In genomic region chr5:129907775-129908174, GRCm38 (mm10) we compare ENCODE assay signal across 8 mouse cellular contexts. TPM values are rescaled to one million over a fixed set of nuclear protein-coding genes. Genes with fewer than 3 reads are reported as not detected.
DNase-seq lines count a peak whose midpoint lies in the region; ATAC-seq and TF ChIP-seq lines count a peak whose summit lies in the region.

No protein-coding gene starts in this region.

- TF ChIP-seq EP300 in MEL (IDR thresholded peaks at IDR 0.05; ENCODE audit: low read depth in 1 of 2, low read length in 2 of 2), result no peak

- ATAC-seq in heart, embryonic 15.5 days (replicated peaks; ENCODE audit: insufficient number of reproducible peaks, insufficient read depth, low FRiP score, low read depth), result no peak
- ATAC-seq in hindbrain, embryonic 11.5 days (ENCODE audit: low FRiP score), result no peak

- WGBS in heart, embryonic 15.5 days, result 37% methylated on average over 4 of the region's 4 CpGs
- 34% methylated on average over 4 of the region's 4 CpGs for WGBS in hindbrain, embryonic 11.5 days
- WGBS in midbrain, embryonic 10.5 days, result 31% methylated on average over 4 of the region's 4 CpGs

- peak overlapping the region; percentile 80; the same call in 1 of the 2 replicates for H3K9ac ChIP-seq in heart, embryonic 15.5 days
- H3K9ac ChIP-seq in MEL (ENCODE audit: control insufficient read depth, low read depth, low read length, poor library complexity, severe bottlenecking), result peak overlapping the region; percentile 49
- H3K9ac ChIP-seq in hindbrain, embryonic 11.5 days (ENCODE audit: low read depth, low read length), result no peak overlapping the region; the same call in 1 of the 2 replicates

- no peak for TF ChIP-seq POLR2A in MEL (IDR thresholded peaks at IDR 0.05; ENCODE audit: control insufficient read depth in 1 of 2, insufficient read depth in 1 of 2, low read depth in 1 of 2, low read length in 2 of 2, poor library complexity in 1 of 2)

- no peaks in the 10 kb centered on the region for H3K9me3 ChIP-seq in heart, embryonic 15.5 days (replicated peaks)
- no peaks in the 10 kb centered on the region for H3K9me3 ChIP-seq in MEL (replicated peaks; ENCODE audit: insufficient read depth, low read length)
- no peaks in the 10 kb centered on the region for H3K9me3 ChIP-seq in hindbrain, embryonic 11.5 days (ENCODE audit: control insufficient read depth, low read length)
- H3K9me3 ChIP-seq in midbrain, embryonic 10.5 days (replicated peaks), result no peaks in the 10 kb centered on the region

- no peak for TF ChIP-seq CTCF in MEL (IDR thresholded peaks at IDR 0.05 in 2 of 3, conservative IDR thresholded peaks at IDR 0.05 in 1 of 3; ENCODE audit: control insufficient read depth in 1 of 3, insufficient read depth in 1 of 3, low read depth in 2 of 3, low read length in 3 of 3, poor library complexity in 1 of 3, severe bottlenecking in 1 of 3)

- DNase-seq in heart, postnatal 14 days, result no peak
- DNase-seq in MEL (ENCODE audit: low read depth, low spot score), result no peak
- no peak for DNase-seq in hindbrain, embryonic 11.5 days (ENCODE audit: low spot score)
- no peak for DNase-seq in midbrain, embryonic 10.5 days (ENCODE audit: low spot score)
- no peak for DNase-seq in adrenal gland, postnatal 14 days
- DNase-seq in cerebellum, postnatal 4 days (ENCODE audit: low spot score in 2 of 2), result no peak
- no peak for DNase-seq in left cerebral cortex, postnatal 10 days (ENCODE audit: extremely low spot score in 1 of 2, low spot score in 2 of 2)

- intact Hi-C loops in heart, postnatal 14 days (cut with DNase I), result no loop called here
- intact Hi-C loops in left cerebral cortex, postnatal 10 days (cut with DNase I), result no loop called here

- H3K27me3 ChIP-seq in heart, embryonic 15.5 days, result no peaks in the 10 kb centered on the region
- H3K27me3 ChIP-seq in MEL (ENCODE audit: control insufficient read depth in 1 of 2, insufficient read depth in 2 of 2, low read length in 2 of 2), result no peaks in the 10 kb centered on the region
- no peaks in the 10 kb centered on the region for H3K27me3 ChIP-seq in hindbrain, embryonic 11.5 days (ENCODE audit: control insufficient read depth, insufficient read depth, low read length)
- peaks cover 12% of the 10 kb centered on the region for H3K27me3 ChIP-seq in midbrain, embryonic 10.5 days (ENCODE audit: low read depth, poor library complexity, severe bottlenecking)

- H3K36me3 ChIP-seq in heart, embryonic 15.5 days, result no peaks in the 10 kb centered on the region
- peaks cover 0 to 12% of the 10 kb centered on the region in 2 experiments; a peak in 2 of 4 replicates for H3K36me3 ChIP-seq in MEL (ENCODE audit: control insufficient read depth in 1 of 2, insufficient read depth in 2 of 2, low read length in 2 of 2)
- H3K36me3 ChIP-seq in hindbrain, embryonic 11.5 days (ENCODE audit: control insufficient read depth, insufficient read depth, low read length), result no peaks in the 10 kb centered on the region
- H3K36me3 ChIP-seq in midbrain, embryonic 10.5 days, result no peaks in the 10 kb centered on the region

- H3K4me3 ChIP-seq in heart, embryonic 15.5 days, result peak overlapping the region; percentile 72
- H3K4me3 ChIP-seq in MEL (ENCODE audit: control insufficient read depth in 1 of 2, insufficient read depth in 1 of 2, low read depth in 2 of 2, low read length in 2 of 2), result peak overlapping the region; percentile 78 to 89
- peak overlapping the region; percentile 61 for H3K4me3 ChIP-seq in hindbrain, embryonic 11.5 days (ENCODE audit: low read depth, low read length)
- H3K4me3 ChIP-seq in midbrain, embryonic 10.5 days, result peak overlapping the region; percentile 79

- peaks cover 3% of the 10 kb centered on the region; the same call in 1 of the 2 replicates for H3K79me2 ChIP-seq in MEL (ENCODE audit: control insufficient read depth, insufficient read depth, low read length, poor library complexity)

- H3K27ac ChIP-seq in heart, embryonic 15.5 days, result no peak overlapping the region
- no peak overlapping the region for H3K27ac ChIP-seq in MEL (ENCODE audit: control insufficient read depth, low read depth, low read length)
- H3K27ac ChIP-seq in hindbrain, embryonic 11.5 days (ENCODE audit: low read depth, low read length), result peak overlapping the region; percentile 96; the same call in 1 of the 2 replicates
- H3K27ac ChIP-seq in midbrain, embryonic 10.5 days (replicated peaks), result peak overlapping the region; percentile 93

- no peak for TF ChIP-seq RAD21 in MEL (IDR thresholded peaks at IDR 0.05; ENCODE audit: low read depth, low read length)

- H3K4me2 ChIP-seq in heart, embryonic 15.5 days, result peak overlapping the region; percentile 83
- peak overlapping the region; percentile 93 for H3K4me2 ChIP-seq in hindbrain, embryonic 11.5 days (replicated peaks; ENCODE audit: low read depth, low read length)

- H3K4me1 ChIP-seq in heart, embryonic 15.5 days (replicated peaks), result no peaks in the 10 kb centered on the region; the same call in 1 of the 2 replicates
- peaks cover 0 to 9% of the 10 kb centered on the region in 2 experiments; a peak in 3 of 4 replicates for H3K4me1 ChIP-seq in MEL (ENCODE audit: control insufficient read depth in 1 of 2, insufficient read depth in 2 of 2, low read length in 2 of 2)
- H3K4me1 ChIP-seq in hindbrain, embryonic 11.5 days (replicated peaks; ENCODE audit: control insufficient read depth, insufficient read depth, low read length), result no peaks in the 10 kb centered on the region
- peaks cover 17% of the 10 kb centered on the region for H3K4me1 ChIP-seq in midbrain, embryonic 10.5 days

TF ChIP-seq in MEL, 35 proteins besides CTCF, POLR2A, EP300 and RAD21 (continues in another document):
- TF ChIP-seq KAT2A (conservative IDR thresholded peaks at IDR 0.05; ENCODE audit: low read depth, low read length) (no peak), MAFK (IDR thresholded peaks at IDR 0.05; ENCODE audit: borderline replicate concordance, low read depth, low read length) (no peak), ZNF384 (IDR thresholded peaks at IDR 0.05; ENCODE audit: low read depth, low read length) (peak; percentile 76), USF1 (IDR thresholded peaks at IDR 0.05; ENCODE audit: low read depth, low read length) (no peak)

RNA-seq across cellular contexts. Expression of gene Nupr1l, which starts 0.6 kb away (rescaled TPM):
- 2.0 and 2.8 TPM in 2 replicates for polyA plus RNA-seq in heart, embryonic 15.5 days (2015; fragmentation: Nextera tagmentation; extraction: Ambion mirVana)
- total RNA-seq in heart, postnatal 14 days (2021), result under 1 TPM; 0.57 to 0.83 TPM
- total RNA-seq in MEL (2012; rRNA removed), result 0.59 and 1.2 TPM in 2 replicates
- polyA plus RNA-seq in MEL (2012; ENCODE audit: insufficient read depth in 1 of 2, insufficient read length in 2 of 2, low read depth in 1 of 2, low replicate concordance in 2 of 2, missing spikeins in 1 of 2), result under 1 TPM in 1 of 2 experiments, not detected in 1; 0.88 TPM
- 5.1 and 5.7 TPM in 2 replicates for polyA plus RNA-seq in hindbrain, embryonic 11.5 days (2014; fragmentation: Nextera tagmentation; extraction: Ambion mirVana)
- 4.2 and 6.1 TPM in 2 replicates for polyA plus RNA-seq in midbrain, embryonic 10.5 days (2016; fragmentation: Nextera tagmentation; extraction: Ambion mirVana)
- 4.3 and 5.9 TPM in 2 replicates for total RNA-seq in adrenal gland, postnatal 14 days (2021)
- total RNA-seq in left cerebral cortex, postnatal 10 days (2021), result 1 to 10 TPM; 1.6 to 2.3 TPM

RNA-seq across cellular contexts. Expression of gene Phkg1, which starts 9.4 kb away (rescaled TPM):
- polyA plus RNA-seq in heart, embryonic 15.5 days (2015; fragmentation: Nextera tagmentation; extraction: Ambion mirVana), result 2.3 and 2.5 TPM in 2 replicates
- total RNA-seq in heart, postnatal 14 days (2021), result 10 to 100 TPM in 1 of 2 experiments, 1 to 10 TPM in 1; 8.5 to 15.3 TPM
- 0.26 and 0.62 TPM in 2 replicates for total RNA-seq in MEL (2012; rRNA removed)
- under 1 TPM in 1 of 2 experiments, not detected in 1; 0.72 TPM for polyA plus RNA-seq in MEL (2012; ENCODE audit: insufficient read depth in 1 of 2, insufficient read length in 2 of 2, low read depth in 1 of 2, low replicate concordance in 2 of 2, missing spikeins in 1 of 2)
- 0.07 and 0.14 TPM in 2 replicates for polyA plus RNA-seq in hindbrain, embryonic 11.5 days (2014; fragmentation: Nextera tagmentation; extraction: Ambion mirVana)
- 0.25 and 0.41 TPM in 2 replicates for polyA plus RNA-seq in midbrain, embryonic 10.5 days (2016; fragmentation: Nextera tagmentation; extraction: Ambion mirVana)
- total RNA-seq in adrenal gland, postnatal 14 days (2021), result 1.2 and 1.7 TPM in 2 replicates
- total RNA-seq in left cerebral cortex, postnatal 10 days (2021), result 1 to 10 TPM; 7.8 to 8.7 TPM

RNA-seq across cellular contexts. Expression of gene Zbed5, which starts 12.3 kb away (rescaled TPM):
- 2.1 and 2.6 TPM in 2 replicates for polyA plus RNA-seq in heart, embryonic 15.5 days (2015; fragmentation: Nextera tagmentation; extraction: Ambion mirVana)
- under 1 TPM; 0.60 to 0.68 TPM for total RNA-seq in heart, postnatal 14 days (2021)
- 2.5 and 4.2 TPM in 2 replicates for total RNA-seq in MEL (2012; rRNA removed)
- 1 to 10 TPM in 1 of 2 experiments, not detected in 1; 4.0 TPM for polyA plus RNA-seq in MEL (2012; ENCODE audit: insufficient read depth in 1 of 2, insufficient read length in 2 of 2, low read depth in 1 of 2, low replicate concordance in 2 of 2, missing spikeins in 1 of 2)
- polyA plus RNA-seq in hindbrain, embryonic 11.5 days (2014; fragmentation: Nextera tagmentation; extraction: Ambion mirVana), result 8.2 and 9.2 TPM in 2 replicates
- polyA plus RNA-seq in midbrain, embryonic 10.5 days (2016; fragmentation: Nextera tagmentation; extraction: Ambion mirVana), result 5.1 and 5.3 TPM in 2 replicates
- 1.6 and 1.7 TPM in 2 replicates for total RNA-seq in adrenal gland, postnatal 14 days (2021)
- total RNA-seq in left cerebral cortex, postnatal 10 days (2021), result 1 to 10 TPM; 3.8 to 5.8 TPM

RNA-seq across cellular contexts. Expression of gene Chchd2, which starts 20.5 kb away (rescaled TPM):
- 889 and 921 TPM in 2 replicates for polyA plus RNA-seq in heart, embryonic 15.5 days (2015; fragmentation: Nextera tagmentation; extraction: Ambion mirVana)
- 100 to 1,000 TPM; 947 to 975 TPM for total RNA-seq in heart, postnatal 14 days (2021)
- total RNA-seq in MEL (2012; rRNA removed), result 905 and 951 TPM in 2 replicates
- polyA plus RNA-seq in MEL (2012; ENCODE audit: insufficient read depth in 1 of 2, insufficient read length in 2 of 2, low read depth in 1 of 2, low replicate concordance in 2 of 2, missing spikeins in 1 of 2), result 100 to 1,000 TPM in 1 of 2 experiments, not detected in 1; 588 TPM
- polyA plus RNA-seq in hindbrain, embryonic 11.5 days (2014; fragmentation: Nextera tagmentation; extraction: Ambion mirVana), result 935 and 992 TPM in 2 replicates
- 1,024 and 1,060 TPM in 2 replicates for polyA plus RNA-seq in midbrain, embryonic 10.5 days (2016; fragmentation: Nextera tagmentation; extraction: Ambion mirVana)
- total RNA-seq in adrenal gland, postnatal 14 days (2021), result 932 and 939 TPM in 2 replicates
- 100 to 1,000 TPM; 426 to 432 TPM for total RNA-seq in left cerebral cortex, postnatal 10 days (2021)

RNA-seq across cellular contexts. Expression of gene Vkorc1l1, which starts 34.0 kb away (rescaled TPM):
- 13.2 and 14.3 TPM in 2 replicates for polyA plus RNA-seq in heart, embryonic 15.5 days (2015; fragmentation: Nextera tagmentation; extraction: Ambion mirVana)
- 10 to 100 TPM; 14.6 to 15.9 TPM for total RNA-seq in heart, postnatal 14 days (2021)
- 22.9 and 24.2 TPM in 2 replicates for total RNA-seq in MEL (2012; rRNA removed)
- 10 to 100 TPM in 1 of 2 experiments, not detected in 1; 42.4 TPM for polyA plus RNA-seq in MEL (2012; ENCODE audit: insufficient read depth in 1 of 2, insufficient read length in 2 of 2, low read depth in 1 of 2, low replicate concordance in 2 of 2, missing spikeins in 1 of 2)
- polyA plus RNA-seq in hindbrain, embryonic 11.5 days (2014; fragmentation: Nextera tagmentation; extraction: Ambion mirVana), result 28.5 and 34.1 TPM in 2 replicates
- polyA plus RNA-seq in midbrain, embryonic 10.5 days (2016; fragmentation: Nextera tagmentation; extraction: Ambion mirVana), result 30.9 and 35.5 TPM in 2 replicates
- 30.1 and 31.2 TPM in 2 replicates for total RNA-seq in adrenal gland, postnatal 14 days (2021)
- total RNA-seq in left cerebral cortex, postnatal 10 days (2021), result 10 to 100 TPM; 49.8 to 58.2 TPM

Comparison
In these comparisons a context has a peak if more than half of its experiments do, and no peak if none do; other contexts are left out.
1. H3K27ac ChIP-seq: peak in hindbrain, embryonic 11.5 days (single experiment) and midbrain, embryonic 10.5 days (single experiment); none in heart, embryonic 15.5 days (single experiment) and MEL (single experiment).
2. Peak in every context shown above with its lines, with median percentiles within 50 percentile points of each other: H3K4me3 ChIP-seq.